In the genomic region with DNA sequence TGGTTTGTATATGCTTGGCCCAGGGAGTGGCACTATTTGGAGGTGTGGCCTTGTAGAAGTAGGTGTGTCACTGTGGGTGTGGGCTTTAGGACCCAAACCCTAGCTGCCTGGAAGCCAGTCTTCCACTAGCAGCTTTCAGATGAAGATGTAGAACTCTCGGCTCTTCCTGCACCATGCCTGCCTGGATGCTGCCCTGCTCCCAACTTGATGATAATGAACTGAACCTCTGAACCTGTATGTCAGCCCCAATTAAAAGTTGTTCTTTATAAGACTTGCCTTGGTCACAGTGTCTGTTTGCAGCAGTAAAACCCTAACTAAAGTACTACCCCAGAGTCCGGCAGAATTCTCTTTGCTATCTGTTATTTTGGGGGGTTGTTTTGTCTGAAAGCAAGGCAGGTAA, we compare ENCODE assay signal across 16 mouse cellular contexts.
"Had no signal": no experiment of that assay in that cellular context is flagged by ENCODE, and none has a peak within 500 bp of the region (broad histone marks: within the 10 kb centered on the region; RNA-seq: fewer than 3 reads in every experiment).

No protein-coding gene starts in this region.

- H3K4me1 ChIP-seq: neural tube, embryonic 13.5 days; neural tube, embryonic 15.5 days had no signal

- DNase-seq: lung, embryonic 14.5 days; lung, postnatal 10 days; lung, postnatal 4 days; midbrain, embryonic 14.5 days; retina, postnatal 1 day; right cerebral cortex, adult 18-20 months; right cerebral cortex, postnatal 25 days; right cerebral cortex, postnatal 4 days; spleen, adult 18-20 months; thymus, adult 18-20 months had no signal

- H3K27ac ChIP-seq: liver, embryonic 14.5 days; midbrain, embryonic 10.5 days; midbrain, embryonic 12.5 days; neural tube, embryonic 13.5 days; neural tube, embryonic 15.5 days had no signal

- H3K4me3 ChIP-seq: midbrain, embryonic 10.5 days; midbrain, embryonic 12.5 days; myocyte; neural tube, embryonic 13.5 days; neural tube, embryonic 15.5 days had no signal

- H3K36me3 ChIP-seq: midbrain, embryonic 10.5 days; midbrain, embryonic 12.5 days; neural tube, embryonic 13.5 days; neural tube, embryonic 15.5 days had no signal

- H3K27me3 ChIP-seq: midbrain, embryonic 12.5 days; neural tube, embryonic 13.5 days; neural tube, embryonic 15.5 days had no signal

- H3K9me3 ChIP-seq: midbrain, embryonic 10.5 days; neural tube, embryonic 13.5 days; neural tube, embryonic 15.5 days had no signal
